8 mouse cellular contexts compared by ENCODE assay signal in genomic region chr4:53440010-53440815, GRCm38 (mm10). TPM values are rescaled to one million over a fixed set of nuclear protein-coding genes. Genes with fewer than 3 reads are reported as not detected.
A peak's percentile ranks its signal among the peaks of the same experiment; 100 is the strongest.
DNase-seq lines count a peak whose midpoint lies in the region; ATAC-seq and TF ChIP-seq lines count a peak whose summit lies in the region.

TSS of gene Slc44a1 (plus strand) at chr4:53440413.

- DNase-seq in ES-CJ7 (ENCODE audit: low read depth, low spot score) = peak; percentile 83
- peak; percentile 70 for DNase-seq in c-Kit-positive CD71-positive TER-119-positive erythroid progenitor cells, embryonic 14.5 days (ENCODE audit: low spot score)
- peak; percentile 92 to 93 for DNase-seq in kidney, postnatal 36 days
- peak; percentile 90 for DNase-seq in liver, postnatal 0 days

- 0 out of 2 replicates have a peak, but pooled peaks have one; percentile 7 for TF ChIP-seq CTCF in liver, postnatal 0 days (IDR thresholded peaks at IDR 0.05; ENCODE audit: low read depth)
- no peak for TF ChIP-seq CTCF in testis, adult 2 months (IDR thresholded peaks at IDR 0.05; ENCODE audit: control insufficient read depth, insufficient read depth, insufficient replicate concordance, low read depth, low read length)

- peaks cover 22% of the 10 kb centered on the region for H3K4me1 ChIP-seq in forebrain, embryonic 12.5 days
- peaks cover 18% of the 10 kb centered on the region for H3K4me1 ChIP-seq in heart, embryonic 16.5 days (ENCODE audit: control insufficient read depth, insufficient read depth, low read length)
- H3K4me1 ChIP-seq in liver, postnatal 0 days (ENCODE audit: insufficient read depth) = peaks cover 22% of the 10 kb centered on the region
- H3K4me1 ChIP-seq in neural tube, embryonic 14.5 days (ENCODE audit: control insufficient read depth, insufficient read depth, low read length) = peaks cover 10% of the 10 kb centered on the region
- peaks cover 3% of the 10 kb centered on the region for H3K4me1 ChIP-seq in testis, adult 2 months (ENCODE audit: control insufficient read depth, insufficient read depth, low read length)

- peak; percentile 97 for ATAC-seq in forebrain, embryonic 12.5 days (ENCODE audit: low FRiP score)
- ATAC-seq in heart, embryonic 16.5 days (replicated peaks; ENCODE audit: extremely low read depth, insufficient read depth, low FRiP score) = peak; percentile 98
- peak; percentile 95 for ATAC-seq in liver, postnatal 0 days
- peak; percentile 95 for ATAC-seq in neural tube, embryonic 14.5 days (ENCODE audit: low read depth)

- TF ChIP-seq POLR2A in testis, adult 2 months (IDR thresholded peaks at IDR 0.05; ENCODE audit: control insufficient read depth, low read depth, low read length) = peak; percentile 52

- under 1% methylated on average over 90 of the region's 122 CpGs for WGBS in forebrain, embryonic 12.5 days
- under 1% methylated on average over 95 of the region's 122 CpGs for WGBS in heart, embryonic 16.5 days
- under 1% methylated on average over 51 of the region's 122 CpGs for WGBS in liver, postnatal 0 days (ENCODE audit: insufficient replicate concordance)
- 0% methylated on average over 49 of the region's 122 CpGs for WGBS in neural tube, embryonic 14.5 days

- peak within 1 kb of the TSS; percentile 86 for H3K4me3 ChIP-seq in forebrain, embryonic 12.5 days (replicated peaks)
- H3K4me3 ChIP-seq in heart, embryonic 16.5 days (ENCODE audit: low read length) = peak within 1 kb of the TSS; percentile 79
- H3K4me3 ChIP-seq in liver, postnatal 0 days (ENCODE audit: low read depth, low read length) = peak within 1 kb of the TSS; percentile 86
- peak within 1 kb of the TSS; percentile 86 for H3K4me3 ChIP-seq in neural tube, embryonic 14.5 days (ENCODE audit: low read depth, low read length)
- peak within 1 kb of the TSS; percentile 91 for H3K4me3 ChIP-seq in testis, adult 2 months (ENCODE audit: control insufficient read depth, low read depth, low read length)

- no peak for TF ChIP-seq EP300 in liver, postnatal 0 days (IDR thresholded peaks at IDR 0.05; ENCODE audit: low read depth)

- H3K4me2 ChIP-seq in forebrain, embryonic 12.5 days = peak within 1 kb of the TSS; percentile 99
- H3K4me2 ChIP-seq in heart, embryonic 16.5 days (ENCODE audit: low read depth, low read length) = peak within 1 kb of the TSS; percentile 87
- H3K4me2 ChIP-seq in liver, postnatal 0 days (ENCODE audit: low read depth, low read length) = peak within 1 kb of the TSS; percentile 93
- peak within 1 kb of the TSS; percentile 96 for H3K4me2 ChIP-seq in neural tube, embryonic 14.5 days (ENCODE audit: low read depth, low read length)

- H3K27ac ChIP-seq in forebrain, embryonic 12.5 days = peak within 1 kb of the TSS; percentile 81
- peak within 1 kb of the TSS; percentile 91 for H3K27ac ChIP-seq in heart, embryonic 16.5 days (ENCODE audit: low read length)
- peak within 1 kb of the TSS; percentile 85 for H3K27ac ChIP-seq in liver, postnatal 0 days (ENCODE audit: low read depth)
- H3K27ac ChIP-seq in neural tube, embryonic 14.5 days (ENCODE audit: low read depth, low read length) = peak within 1 kb of the TSS; percentile 87
- peak within 1 kb of the TSS; percentile 82 for H3K27ac ChIP-seq in testis, adult 2 months (ENCODE audit: control insufficient read depth, insufficient read depth, low read depth, low read length)

- H3K36me3 ChIP-seq in forebrain, embryonic 12.5 days (replicated peaks) = no peaks in the 10 kb centered on the region
- H3K36me3 ChIP-seq in heart, embryonic 16.5 days (ENCODE audit: control insufficient read depth, insufficient read depth) = no peaks in the 10 kb centered on the region
- H3K36me3 ChIP-seq in liver, postnatal 0 days (replicated peaks; ENCODE audit: insufficient read depth, low read length) = no peaks in the 10 kb centered on the region
- H3K36me3 ChIP-seq in neural tube, embryonic 14.5 days (ENCODE audit: control insufficient read depth, insufficient read depth, low read length) = no peaks in the 10 kb centered on the region
- H3K36me3 ChIP-seq in testis, adult 2 months (ENCODE audit: control insufficient read depth, insufficient read depth, low read length) = no peaks in the 10 kb centered on the region

- peak within 1 kb of the TSS; percentile 81 for H3K9ac ChIP-seq in forebrain, embryonic 12.5 days
- peak within 1 kb of the TSS; percentile 94 for H3K9ac ChIP-seq in heart, embryonic 16.5 days (ENCODE audit: low read length)
- H3K9ac ChIP-seq in liver, postnatal 0 days (replicated peaks) = peak within 1 kb of the TSS; percentile 82
- H3K9ac ChIP-seq in neural tube, embryonic 14.5 days (replicated peaks; ENCODE audit: low read depth, low read length) = peak within 1 kb of the TSS; percentile 90

- peaks cover 7% of the 10 kb centered on the region for H3K27me3 ChIP-seq in forebrain, embryonic 12.5 days
- no peaks in the 10 kb centered on the region for H3K27me3 ChIP-seq in heart, embryonic 16.5 days (ENCODE audit: control insufficient read depth, insufficient read depth, low read length)
- peaks cover 13% of the 10 kb centered on the region; the same call in 1 of the 2 replicates for H3K27me3 ChIP-seq in liver, postnatal 0 days (ENCODE audit: insufficient read depth, low read length)
- peaks cover 3% of the 10 kb centered on the region; the same call in 1 of the 2 replicates for H3K27me3 ChIP-seq in neural tube, embryonic 14.5 days (ENCODE audit: control insufficient read depth, insufficient read depth, low read length)
- H3K27me3 ChIP-seq in testis, adult 2 months (ENCODE audit: control insufficient read depth, insufficient read depth, low read length) = 0 out of 2 replicates have a peak, but pooled peaks cover 2% of the 10 kb centered on the region

- no peaks in the 10 kb centered on the region for H3K9me3 ChIP-seq in forebrain, embryonic 12.5 days
- H3K9me3 ChIP-seq in heart, embryonic 16.5 days (replicated peaks; ENCODE audit: control insufficient read depth, low read length) = no peaks in the 10 kb centered on the region
- H3K9me3 ChIP-seq in liver, postnatal 0 days (ENCODE audit: low read length) = no peaks in the 10 kb centered on the region
- H3K9me3 ChIP-seq in neural tube, embryonic 14.5 days (ENCODE audit: control insufficient read depth, low read length) = no peaks in the 10 kb centered on the region

RNA-seq across cellular contexts. Expression of gene Slc44a1, which starts in this region (rescaled TPM):
- polyA plus RNA-seq in forebrain, embryonic 12.5 days (2016; fragmentation: Nextera tagmentation; extraction: Ambion mirVana) = 18.0 and 19.1 TPM in 2 replicates
- 15.4 and 20.3 TPM in 2 replicates for polyA plus RNA-seq in heart, embryonic 16.5 days (2015; fragmentation: Nextera tagmentation; extraction: Ambion mirVana)
- polyA plus RNA-seq in liver, postnatal 0 days (2015; fragmentation: Nextera tagmentation; extraction: Ambion mirVana) = 10.7 and 11.6 TPM in 2 replicates
- polyA plus RNA-seq in neural tube, embryonic 14.5 days (2014; fragmentation: Nextera tagmentation; extraction: Ambion mirVana) = 14.2 and 17.0 TPM in 2 replicates
- 3.1 and 3.3 TPM in 2 replicates for polyA plus RNA-seq in testis, adult 2 months (2012; rRNA removed)

Comparison
In these comparisons a context has a peak if more than half of its experiments do, and no peak if none do; other contexts are left out.
1. Peak in every context shown above with its lines: DNase-seq, ATAC-seq, H3K4me3 ChIP-seq and H3K27ac ChIP-seq.